Mouse (Mus musculus) inflammation-experienced regulatory T-cells (primary cell): Measurements from ENCODE around the gene Cxcl1. TPM values are rescaled to one million over a fixed set of nuclear protein-coding genes. Genes with fewer than 3 reads are reported as not detected.

Source experiments
- polyA plus RNA-seq, 2 experiments: library from polyadenylated mRNA; unstranded; fragments of 100-300 nt; shearing (Covaris generic); gene quantifications; one replicate each; pipeline ENCODE4 v1.2.1; 2017

Gene Cxcl1
- under 1 TPM; 0.24 to 0.80 TPM for polyA plus RNA-seq

GRCm38 (mm10) chr5:90890519-90891463 lies at the start of gene Cxcl1:
Gene Cxcl1, plus strand, starts transcription at chr5:90891241.

GRCm38 (mm10) chr5:90903339-90904020 lies 12.4 kb downstream of the Cxcl1 start, which contains the start of gene Cxcl2:
Gene Cxcl2, plus strand, starts transcription at chr5:90903871.

GRCm38 (mm10) chr5:90930971-90931851 lies 40.2 kb downstream of the Cxcl1 start, which contains the start of gene Mthfd2l:
Gene Mthfd2l, plus strand, starts transcription at chr5:90931117.

Other genes starting within 250 kb of the Cxcl1 start
- not detected for gene Cxcl5, start 131.9 kb upstream of the Cxcl1 start, polyA plus RNA-seq
- gene Ppbp, start 122.7 kb upstream of the Cxcl1 start, polyA plus RNA-seq, result not detected
- gene Pf4, start 118.8 kb upstream of the Cxcl1 start, polyA plus RNA-seq, result 1 to 10 TPM in 1 of 2 experiments, under 1 TPM in 1; 0.39 to 2.1 TPM
- gene Cxcl3, start 105.1 kb upstream of the Cxcl1 start, polyA plus RNA-seq, result under 1 TPM in 1 of 2 experiments, not detected in 1; 0.42 TPM
- not detected for gene Cxcl15, start 96.7 kb upstream of the Cxcl1 start, polyA plus RNA-seq
- 1 to 10 TPM in 1 of 2 experiments, not detected in 1; 2.8 TPM for gene Cxcl2, start 12.6 kb downstream of the Cxcl1 start, polyA plus RNA-seq
- 10 to 100 TPM; 13.3 to 15.0 TPM for gene Mthfd2l, start 39.9 kb downstream of the Cxcl1 start, polyA plus RNA-seq
- not detected for gene Epgn, start 136.2 kb downstream of the Cxcl1 start, polyA plus RNA-seq
- gene Ereg, start 183.4 kb downstream of the Cxcl1 start, polyA plus RNA-seq, result under 1 TPM in 1 of 2 experiments, not detected in 1; 0.16 TPM
- 10 to 100 TPM in 1 of 2 experiments, 1 to 10 TPM in 1; 3.5 to 10.3 TPM for gene Areg, start 248.4 kb downstream of the Cxcl1 start, polyA plus RNA-seq